Mouse (Mus musculus) cerebellum, adult 2 months (tissue): ENCODE data around the gene Ireb2.

Experiments
- CTCF ChIP-seq: fragments of 200-500 bp; IDR thresholded peaks from 2 replicates; pipeline ENCODE4 v1.5.1; 2011; ENCODE audit warnings: low read depth, mild to moderate bottlenecking, control low read depth, low read length, moderate library complexity, borderline replicate concordance; ENCODE audit not compliant: insufficient read depth
- POLR2A ChIP-seq: fragments of 200-500 bp; IDR thresholded peaks from 2 replicates; pipeline ENCODE4 v1.6.1; 2011; ENCODE audit warnings: low read length, control low read depth, borderline replicate concordance; ENCODE audit not compliant: insufficient read depth

- TF ChIP-seq POLR2A = no peak
- TF ChIP-seq CTCF = no peak
These were observed 82.7 kb downstream of the Ireb2 start for GRCm38 (mm10) chr9:54946256-54946655.
